Mouse (Mus musculus) hindbrain, embryonic 16.5 days (tissue): ENCODE measurements at regions not wholly inside any gene's neighbourhood (a gene's known extent, or its start where the extent isn't known, plus 50 kb on each side); places are given as distances from the start of the nearest gene placed in this dataset.

Experiments
- ATAC-seq: fragments of 200-750 bp; cut with Nextera tagmentation; 2 replicates; pipeline ENCODE4 v1.8.0; 2017; ENCODE audit warnings: moderate TSS enrichment, moderate library complexity
- H3K27ac ChIP-seq: fragments of 300-500 bp; sonication (generic); 2 replicates; pipeline ENCODE4 v1.5.1; 2014; ENCODE audit warnings: low read depth, mild to moderate bottlenecking, control low read depth, low read length, moderate library complexity
- H3K27me3 ChIP-seq: fragments of 300-500 bp; sonication (generic); replicated peaks from 2 replicates; pipeline ENCODE4 v1.6.1; 2014; ENCODE audit warnings: low read length; ENCODE audit not compliant: control insufficient read depth, insufficient read depth
- H3K36me3 ChIP-seq: fragments of 300-500 bp; sonication (generic); 2 replicates; pipeline ENCODE4 v1.6.1; 2014; ENCODE audit warnings: mild to moderate bottlenecking, low read length, moderate library complexity, mixed read lengths; ENCODE audit not compliant: control insufficient read depth, insufficient read depth
- H3K4me1 ChIP-seq: fragments of 300-500 bp; sonication (generic); 2 replicates; pipeline ENCODE4 v1.6.1; 2014; ENCODE audit warnings: low read depth, low read length; ENCODE audit not compliant: control insufficient read depth, insufficient read depth
- H3K4me2 ChIP-seq: fragments of 300-500 bp; sonication (generic); 2 replicates; pipeline ENCODE4 v1.6.1; 2014; ENCODE audit warnings: mild to moderate bottlenecking, low read length, control low read depth, moderate library complexity
- H3K4me3 ChIP-seq: fragments of 300-500 bp; sonication (generic); 2 replicates; pipeline ENCODE4 v1.5.1; 2014; ENCODE audit warnings: mild to moderate bottlenecking, low read length, control low read depth, moderate library complexity
- H3K9ac ChIP-seq: fragments of 300-500 bp; sonication (generic); 2 replicates; pipeline ENCODE4 v1.6.1; 2014; ENCODE audit warnings: low read depth, mild to moderate bottlenecking, control low read depth, low read length, moderate library complexity
- H3K9me3 ChIP-seq: fragments of 300-500 bp; sonication (generic); 2 replicates; pipeline ENCODE4 v1.6.1; 2014; ENCODE audit warnings: mild to moderate bottlenecking, low read length, moderate library complexity; ENCODE audit not compliant: control insufficient read depth
- WGBS: fragments of 180-500 bp; shearing (Covaris S2); extraction: QIAGEN DNeasy Blood & Tissue Kit; methylation state at CpG from one replicate; pipeline ENCODE4 v1.1.7; 2014; 5-methylcytosine and 5-hydroxymethylcytosine counted together

DNA sequence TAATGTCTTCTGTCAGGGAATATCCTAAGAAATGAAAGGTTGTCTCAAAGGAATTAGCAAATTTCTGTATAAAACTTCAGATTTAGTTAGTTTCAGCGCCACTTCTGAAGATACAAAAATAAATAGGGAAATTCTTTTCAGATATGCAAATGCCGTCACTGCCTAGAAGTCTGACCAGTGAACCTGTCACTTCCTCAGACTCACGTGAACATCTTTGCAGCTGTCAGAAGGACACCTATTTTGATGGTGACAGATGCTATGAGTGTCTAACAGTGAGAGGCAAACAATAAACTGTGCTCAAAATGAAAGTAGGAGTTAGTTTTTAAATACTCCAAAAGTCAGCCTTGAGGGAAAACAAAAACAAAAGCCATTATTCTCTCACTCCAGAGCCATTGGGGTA lies 57.5 kb upstream of the Igf1r start:
- no peak for ATAC-seq
- H3K4me3 ChIP-seq: no peak overlapping the region
- 79% methylated on average over 3 of the region's 3 CpGs for WGBS
- H3K9me3 ChIP-seq: no peaks in the 10 kb centered on the region
- H3K4me1 ChIP-seq: no peaks in the 10 kb centered on the region
- no peak overlapping the region for H3K4me2 ChIP-seq
- no peak overlapping the region for H3K27ac ChIP-seq
- H3K27me3 ChIP-seq: no peaks in the 10 kb centered on the region
- no peaks in the 10 kb centered on the region for H3K36me3 ChIP-seq
- no peak overlapping the region for H3K9ac ChIP-seq

DNA sequence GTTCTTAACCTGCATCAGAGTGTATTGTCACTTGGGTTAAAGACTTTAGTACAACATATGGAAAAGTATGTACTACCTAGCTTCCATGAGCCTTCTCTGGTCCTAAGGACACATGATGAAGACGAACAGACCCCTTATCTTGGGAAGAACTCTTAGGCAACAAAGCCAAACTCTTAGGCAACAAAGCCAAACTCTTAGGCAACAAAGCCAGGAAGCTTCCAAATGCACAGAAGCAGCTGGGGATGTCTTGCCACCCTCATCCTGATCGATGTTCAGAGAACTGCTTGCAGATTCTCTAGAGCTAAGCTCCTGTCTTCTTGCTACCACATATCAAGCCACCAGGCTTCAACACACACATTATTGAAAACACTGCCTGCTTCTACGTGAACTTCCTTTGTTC lies 59.7 kb upstream of the Igf1r start:
- Histone ChIP-seq H3K4me1 (no peaks in the 10 kb centered on the region), H3K9ac (no peak overlapping the region), H3K27me3 (no peaks in the 10 kb centered on the region), H3K4me3 (no peak overlapping the region), H3K9me3 (no peaks in the 10 kb centered on the region), H3K27ac (no peak overlapping the region), H3K36me3 (no peaks in the 10 kb centered on the region), H3K4me2 (no peak overlapping the region)
- WGBS: 62% methylated on average over 3 of the region's 3 CpGs
- no peak for ATAC-seq

DNA sequence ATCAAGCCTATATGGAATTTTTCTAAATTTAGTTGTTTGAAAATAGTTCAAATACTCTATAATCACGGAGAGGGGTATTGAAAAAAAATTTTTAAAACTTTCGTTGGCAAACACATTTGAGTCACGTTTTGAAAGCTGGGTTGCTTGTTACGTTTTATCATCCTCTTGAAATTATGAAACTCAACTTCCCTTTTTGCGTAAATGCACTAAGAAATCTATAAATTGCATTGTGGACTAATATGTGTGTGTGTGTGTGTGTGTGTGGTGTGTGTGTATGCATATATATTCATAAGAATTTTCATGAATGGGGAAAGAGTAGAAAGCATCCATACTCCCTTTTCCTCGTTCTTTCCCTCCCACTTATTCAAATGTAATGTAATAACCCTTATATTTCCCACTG lies 69.6 kb upstream of the Igf1r start:
- no peaks in the 10 kb centered on the region for H3K9me3 ChIP-seq
- H3K4me2 ChIP-seq: no peak overlapping the region
- ATAC-seq: no peak
- H3K36me3 ChIP-seq: no peaks in the 10 kb centered on the region
- H3K4me3 ChIP-seq: no peak overlapping the region
- H3K9ac ChIP-seq: no peak overlapping the region
- WGBS: 87% methylated on average over 6 of the region's 6 CpGs
- H3K4me1 ChIP-seq: no peaks in the 10 kb centered on the region
- no peak overlapping the region for H3K27ac ChIP-seq
- no peaks in the 10 kb centered on the region for H3K27me3 ChIP-seq

DNA sequence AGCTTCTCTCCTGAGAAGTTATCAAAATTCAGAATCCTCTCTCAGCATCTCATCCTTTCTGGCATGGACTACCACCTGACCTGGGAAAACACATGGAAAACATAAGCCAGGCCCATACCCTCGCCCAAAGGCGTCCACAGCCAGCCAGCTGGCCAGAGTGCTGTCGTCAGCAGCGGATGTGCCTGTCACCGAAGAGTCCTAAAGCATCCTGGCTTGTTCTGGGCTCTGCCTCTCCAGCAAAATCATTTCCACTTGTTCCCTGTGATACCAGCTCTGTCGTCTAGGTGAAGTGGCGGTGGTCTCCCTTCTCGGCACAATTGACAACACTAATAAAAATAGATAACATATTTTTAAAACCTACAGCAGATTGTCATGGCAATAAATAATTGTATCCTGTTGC lies 70.0 kb upstream of the Igf1r start:
- WGBS: 66% methylated on average over 8 of the region's 8 CpGs
- no peaks in the 10 kb centered on the region for H3K4me1 ChIP-seq
- no peak for ATAC-seq
- no peak overlapping the region for H3K27ac ChIP-seq
- no peak overlapping the region for H3K9ac ChIP-seq
- no peaks in the 10 kb centered on the region for H3K9me3 ChIP-seq
- H3K27me3 ChIP-seq: no peaks in the 10 kb centered on the region
- no peak overlapping the region for H3K4me2 ChIP-seq
- H3K4me3 ChIP-seq: no peak overlapping the region
- H3K36me3 ChIP-seq: no peaks in the 10 kb centered on the region

DNA sequence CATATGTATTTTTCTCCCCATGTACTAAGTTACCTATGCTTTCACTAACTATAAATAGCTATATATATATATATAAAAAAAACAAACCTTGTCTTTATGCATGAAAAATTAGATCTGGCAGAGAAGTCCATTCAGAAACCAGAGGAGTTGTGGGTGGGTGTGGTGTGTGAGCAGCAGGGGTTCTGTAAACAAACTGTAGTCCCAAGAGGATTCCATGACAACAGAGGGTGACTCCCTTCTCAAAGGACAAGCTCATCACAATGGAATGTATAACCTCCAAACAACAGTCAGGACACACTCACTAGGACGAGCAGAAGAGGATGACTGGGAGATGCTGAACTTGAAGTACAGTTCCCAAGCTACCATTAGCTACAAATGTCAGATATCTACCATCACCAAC lies 74.4 kb upstream of the Igf1r start:
- no peaks in the 10 kb centered on the region for H3K9me3 ChIP-seq
- no peaks in the 10 kb centered on the region for H3K27me3 ChIP-seq
- no peak overlapping the region for H3K4me3 ChIP-seq
- H3K27ac ChIP-seq: no peak overlapping the region
- H3K36me3 ChIP-seq: no peaks in the 10 kb centered on the region
- no peak for ATAC-seq
- H3K9ac ChIP-seq: no peak overlapping the region
- H3K4me2 ChIP-seq: no peak overlapping the region
- 40% methylated on average over 1 of the region's 1 CpGs for WGBS
- H3K4me1 ChIP-seq: no peaks in the 10 kb centered on the region

DNA sequence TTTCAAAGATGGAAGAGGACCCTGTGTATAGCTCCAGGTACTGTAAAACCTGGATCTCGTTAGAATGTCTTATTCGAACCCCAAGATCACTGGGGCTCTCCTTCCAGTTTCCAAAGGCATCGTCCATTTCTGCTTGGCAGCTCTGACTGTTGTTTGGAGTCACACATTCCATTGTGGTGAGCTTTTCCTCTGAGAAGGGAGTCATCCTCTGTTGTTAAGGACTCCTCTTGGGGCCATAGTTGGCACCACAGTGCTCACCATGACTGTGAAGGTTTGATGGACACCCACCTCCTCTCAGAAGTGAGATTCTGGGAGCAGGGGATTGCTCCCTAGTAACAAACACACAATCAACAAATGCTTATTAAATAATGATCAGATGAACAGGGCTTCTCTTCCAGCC lies 75.0 kb upstream of the Igf1r start:
- Histone ChIP-seq H3K9ac (no peak overlapping the region), H3K4me2 (no peak overlapping the region), H3K36me3 (no peaks in the 10 kb centered on the region), H3K27ac (no peak overlapping the region), H3K4me1 (no peaks in the 10 kb centered on the region), H3K27me3 (no peaks in the 10 kb centered on the region), H3K4me3 (no peak overlapping the region), H3K9me3 (no peaks in the 10 kb centered on the region)
- ATAC-seq: no peak
- 85% methylated on average over 3 of the region's 3 CpGs for WGBS

DNA sequence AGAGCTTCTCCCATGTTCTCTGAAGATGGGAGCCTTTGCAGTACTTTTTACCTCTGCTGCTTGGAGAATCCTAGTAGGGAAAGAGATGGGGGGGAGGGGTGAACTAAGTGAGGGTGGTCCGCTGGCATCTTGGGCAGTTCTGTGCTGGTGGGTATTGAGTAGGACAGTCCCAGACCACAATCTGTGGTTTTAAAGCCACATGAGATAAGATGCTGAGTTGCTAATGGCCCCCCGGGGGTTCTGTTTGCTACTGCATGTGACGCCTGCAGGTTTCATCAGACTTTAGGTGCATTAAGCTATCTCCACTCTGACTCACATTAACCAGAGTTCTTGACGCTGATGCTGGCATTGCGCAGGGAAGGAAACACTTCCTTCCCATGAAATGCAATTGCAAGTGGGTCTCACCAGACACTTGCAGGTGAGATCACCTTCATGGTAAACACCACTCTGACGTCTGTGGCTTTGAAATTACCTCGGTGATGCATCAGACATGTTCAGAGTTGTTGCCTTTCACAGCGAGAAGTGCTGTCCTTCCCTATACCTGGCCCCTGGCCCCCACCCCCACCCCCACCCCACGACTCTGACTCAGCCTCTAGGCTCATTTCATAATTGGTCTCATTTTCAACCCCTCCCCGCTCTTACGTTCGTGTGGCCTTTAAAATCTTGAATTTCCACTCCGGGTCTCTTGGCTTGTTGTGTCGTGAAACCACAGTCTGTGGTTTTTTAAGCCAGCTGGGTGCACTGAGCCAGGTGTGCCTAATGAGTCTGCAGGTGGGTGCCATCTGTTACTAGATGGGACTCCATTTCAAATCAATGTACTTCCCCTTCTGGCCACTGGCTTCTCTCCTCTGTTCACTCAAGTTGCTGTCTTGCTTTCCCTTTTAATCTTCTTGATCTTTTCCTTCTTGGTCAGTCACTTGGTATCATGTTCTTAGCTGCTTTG lies 94.8 kb upstream of the Synm start:
- Histone ChIP-seq H3K4me3 (no peak overlapping the region), H3K4me2 (no peak overlapping the region), H3K36me3 (no peaks in the 10 kb centered on the region), H3K27me3 (no peaks in the 10 kb centered on the region), H3K4me1 (peaks cover 3% of the 10 kb centered on the region; the same call in 1 of the 2 replicates), H3K9ac (no peak overlapping the region), H3K27ac (no peak overlapping the region), H3K9me3 (no peaks in the 10 kb centered on the region)
- no peak for ATAC-seq
- 75% methylated on average over 14 of the region's 14 CpGs for WGBS

DNA sequence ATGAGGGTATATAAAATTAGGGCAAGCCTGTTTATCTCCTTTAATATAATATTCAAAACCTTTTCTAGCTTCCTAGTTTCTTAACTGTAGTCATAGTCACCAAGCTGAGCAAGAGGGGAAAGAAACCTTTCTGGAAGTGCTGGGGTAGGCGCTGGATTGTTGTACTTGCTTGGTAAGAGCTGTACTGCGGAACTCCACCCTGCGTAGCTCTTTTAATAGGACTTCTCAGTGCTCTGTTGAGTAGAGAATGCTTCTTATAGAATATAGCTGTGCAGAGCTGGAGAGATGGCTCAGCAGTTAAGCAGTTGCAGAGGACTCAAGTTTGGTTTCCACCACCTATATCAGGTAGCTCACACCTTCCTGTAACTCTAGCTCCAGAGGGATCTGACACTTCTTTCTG lies 93.3 kb upstream of the Synm start:
- Histone ChIP-seq H3K27me3 (no peaks in the 10 kb centered on the region), H3K4me3 (no peak overlapping the region), H3K27ac (no peak overlapping the region), H3K9me3 (no peaks in the 10 kb centered on the region), H3K4me1 (peaks cover 3% of the 10 kb centered on the region), H3K9ac (no peak overlapping the region), H3K36me3 (no peaks in the 10 kb centered on the region), H3K4me2 (no peak overlapping the region)
- ATAC-seq: no peak
- WGBS: 99% methylated on average over 3 of the region's 3 CpGs

DNA sequence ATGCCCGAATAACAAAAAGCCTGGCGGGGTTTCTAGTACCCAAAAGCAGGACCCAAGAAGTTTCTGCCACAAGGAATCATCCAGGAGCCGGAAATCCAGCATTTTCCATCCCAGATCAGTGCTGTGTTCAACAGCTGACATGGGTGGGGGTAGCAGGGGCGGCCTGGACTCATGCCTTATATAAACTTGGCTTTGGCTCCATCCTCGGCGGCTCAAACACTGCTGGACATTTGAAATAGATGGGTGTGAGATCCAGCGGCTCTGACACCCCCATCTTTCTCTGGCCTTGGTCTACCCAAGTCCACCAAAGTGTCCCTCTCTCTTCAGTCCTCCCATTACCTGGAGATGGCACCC lies 89.9 kb upstream of the Synm start:
- Histone ChIP-seq H3K9ac (peak overlapping the region; percentile 71), H3K27ac (peak overlapping the region; percentile 67), H3K4me2 (peak overlapping the region; percentile 60), H3K4me1 (peaks cover 7% of the 10 kb centered on the region), H3K36me3 (no peaks in the 10 kb centered on the region), H3K9me3 (no peaks in the 10 kb centered on the region), H3K27me3 (no peaks in the 10 kb centered on the region), H3K4me3 (peak overlapping the region; percentile 56)
- peak; percentile 70 for ATAC-seq
- WGBS: 11% methylated on average over 7 of the region's 7 CpGs
